Mouse (Mus musculus): ENCODE measurements around the gene Ankrd54.
"Not testable (repeated sequence)": the region's sequence is repeated elsewhere in the genome, so short reads cannot be mapped to it uniquely, and the experiment has no call there.

The Ankrd54 gene

GRCm38 (mm10) chr15:79042721-79043491 lies 19.8 kb downstream of the Ankrd54 start:
- ATAC-seq (ENCODE audit: low TSS enrichment): peak; percentile 68

GRCm38 (mm10) chr15:79041585-79041984 lies 21.1 kb downstream of the Ankrd54 start, which contains the start of gene Galr3:
Gene Galr3, plus strand, starts transcription at chr15:79041885.
- ATAC-seq (ENCODE audit: low TSS enrichment): no peak

GRCm38 (mm10) chr15:79040501-79041416 lies 21.9 kb downstream of the Ankrd54 start:
- ATAC-seq (ENCODE audit: low TSS enrichment): no peak

- ATAC-seq (ENCODE audit: low TSS enrichment): peak; percentile 40
Observed at GRCm38 (mm10) chr15:79038853-79039252, 23.8 kb downstream of the Ankrd54 start.

- ATAC-seq (ENCODE audit: low TSS enrichment): no peak
Observed at GRCm38 (mm10) chr15:79038331-79038730, 24.4 kb downstream of the Ankrd54 start.

- peak; percentile 51 for ATAC-seq (ENCODE audit: low TSS enrichment)
Observed at GRCm38 (mm10) chr15:79037913-79038328, 24.8 kb downstream of the Ankrd54 start.

GRCm38 (mm10) chr15:79031908-79032307 lies 30.8 kb downstream of the Ankrd54 start:
- not testable (repeated sequence) for ATAC-seq (ENCODE audit: low TSS enrichment)

- peak; percentile 73 for ATAC-seq (ENCODE audit: low TSS enrichment)
Observed at GRCm38 (mm10) chr15:79030551-79031435, 31.9 kb downstream of the Ankrd54 start.

- ATAC-seq (ENCODE audit: low TSS enrichment): no peak
Observed at GRCm38 (mm10) chr15:79029519-79030241, 33.0 kb downstream of the Ankrd54 start.

- no peak for ATAC-seq (ENCODE audit: low TSS enrichment)
Observed at GRCm38 (mm10) chr15:79028823-79029484, 33.7 kb downstream of the Ankrd54 start.

GRCm38 (mm10) chr15:79028237-79028738 lies 34.4 kb downstream of the Ankrd54 start, which contains the start of gene H1f0:
Gene H1f0, plus strand, starts transcription at chr15:79028450.
- ATAC-seq (ENCODE audit: low TSS enrichment): peak; percentile 70

- no peak for ATAC-seq (ENCODE audit: low TSS enrichment)
Observed at GRCm38 (mm10) chr15:79027291-79028205, 35.1 kb downstream of the Ankrd54 start.

- no peak for ATAC-seq (ENCODE audit: low TSS enrichment)
Observed at GRCm38 (mm10) chr15:79026511-79027290, 36.0 kb downstream of the Ankrd54 start.

GRCm38 (mm10) chr15:79025687-79026308 lies 36.9 kb downstream of the Ankrd54 start:
- no peak for ATAC-seq (ENCODE audit: low TSS enrichment)

GRCm38 (mm10) chr15:79023366-79023765 lies 39.3 kb downstream of the Ankrd54 start:
- no peak for ATAC-seq (ENCODE audit: low TSS enrichment)

GRCm38 (mm10) chr15:79022671-79023230 lies 39.9 kb downstream of the Ankrd54 start:
- ATAC-seq (ENCODE audit: low TSS enrichment): no peak

GRCm38 (mm10) chr15:79018886-79019285 lies 43.8 kb downstream of the Ankrd54 start:
- no peak for ATAC-seq (ENCODE audit: low TSS enrichment)
